Mouse (Mus musculus) ES-Bruce4 (cell line): ENCODE measurements around the gene Pde10a. TPM values are rescaled to one million over a fixed set of nuclear protein-coding genes. Genes with fewer than 3 reads are reported as not detected.

Experiments
- H3K27ac ChIP-seq: 2 replicates; pipeline ENCODE4 v1.5.1; 2012; ENCODE audit warnings: low read length, inconsistent platforms; ENCODE audit not compliant: insufficient read depth
- H3K27me3 ChIP-seq: 2 replicates; pipeline ENCODE4 v1.6.1; 2012; ENCODE audit warnings: mild to moderate bottlenecking, low read length, inconsistent platforms; ENCODE audit not compliant: control insufficient read depth, poor library complexity, insufficient read depth, severe bottlenecking
- H3K36me3 ChIP-seq: 2 replicates; pipeline ENCODE4 v1.6.1; 2012; ENCODE audit warnings: inconsistent platforms, mild to moderate bottlenecking, low read length, moderate library complexity; ENCODE audit not compliant: control insufficient read depth, poor library complexity, insufficient read depth, severe bottlenecking
- H3K4me1 ChIP-seq: one replicate; pipeline ENCODE4 v1.8.1; 2011; ENCODE audit warnings: low read length; ENCODE audit not compliant: control insufficient read depth, insufficient read depth
- H3K4me3 ChIP-seq: 2 replicates; pipeline ENCODE4 v1.5.1; 2011; ENCODE audit warnings: low read depth, mild to moderate bottlenecking, low read length
- H3K9ac ChIP-seq: 2 replicates; pipeline ENCODE4 v1.6.1; 2012; ENCODE audit warnings: low read depth, mild to moderate bottlenecking, inconsistent platforms; ENCODE audit not compliant: poor library complexity, severe bottlenecking
- H3K9me3 ChIP-seq: replicated peaks from 2 replicates; pipeline ENCODE4 v1.6.1; 2012; ENCODE audit warnings: mild to moderate bottlenecking, low read length, inconsistent platforms; ENCODE audit not compliant: control insufficient read depth, poor library complexity, insufficient read depth, severe bottlenecking
- CTCF ChIP-seq: IDR thresholded peaks from one replicate; pipeline ENCODE4 v1.8.1; 2011; ENCODE audit warnings: low read depth, low read length
- EP300 ChIP-seq: IDR thresholded peaks from 2 replicates; pipeline ENCODE4 v1.6.1; 2011; ENCODE audit warnings: low read depth, low read length; ENCODE audit not compliant: insufficient read depth
- POLR2A ChIP-seq: IDR thresholded peaks from one replicate; pipeline ENCODE4 v1.8.1; 2011; ENCODE audit warnings: low read length; ENCODE audit not compliant: insufficient read depth
- polyA plus RNA-seq: library from polyadenylated mRNA; stranded (reverse); fragments of >200 nt; gene quantifications from 2 replicates; pipeline ENCODE4 v1.2.4, GENCODE M21; 2011; ENCODE audit warnings: low read depth; ENCODE audit not compliant: missing spikeins, insufficient read depth, insufficient read length

Pde10a gene
- polyA plus RNA-seq, 1 experiment, result 2.7 TPM

GRCm38 (mm10) chr17:8611916-8612315 lies 86.7 kb downstream of the Pde10a start:
- no peaks in the 10 kb centered on the region for H3K27me3 ChIP-seq
- no peak overlapping the region for H3K27ac ChIP-seq
- TF ChIP-seq CTCF, result no peak
- TF ChIP-seq POLR2A, result no peak
- TF ChIP-seq EP300, result no peak
- no peaks in the 10 kb centered on the region for H3K9me3 ChIP-seq
- no peak overlapping the region for H3K4me3 ChIP-seq
- no peaks in the 10 kb centered on the region for H3K4me1 ChIP-seq
- H3K9ac ChIP-seq, result no peak overlapping the region
- no peaks in the 10 kb centered on the region for H3K36me3 ChIP-seq

GRCm38 (mm10) chr17:8613882-8614551 lies 88.8 kb downstream of the Pde10a start:
- Histone ChIP-seq H3K4me3 (no peak overlapping the region), H3K9ac (no peak overlapping the region), H3K36me3 (no peaks in the 10 kb centered on the region), H3K9me3 (no peaks in the 10 kb centered on the region), H3K27ac (no peak overlapping the region), H3K27me3 (no peaks in the 10 kb centered on the region), H3K4me1 (no peaks in the 10 kb centered on the region)
- TF ChIP-seq EP300, result no peak
- TF ChIP-seq CTCF, result peak; percentile 56
- no peak for TF ChIP-seq POLR2A

- TF ChIP-seq EP300 (no peak), CTCF (no peak), POLR2A (no peak)
- no peaks in the 10 kb centered on the region for H3K36me3 ChIP-seq
- no peak overlapping the region for H3K27ac ChIP-seq
- no peak overlapping the region for H3K4me3 ChIP-seq
- H3K9ac ChIP-seq, result no peak overlapping the region
- no peaks in the 10 kb centered on the region for H3K27me3 ChIP-seq
- H3K4me1 ChIP-seq, result no peaks in the 10 kb centered on the region
- no peaks in the 10 kb centered on the region for H3K9me3 ChIP-seq
Measured at GRCm38 (mm10) chr17:8620346-8620745, 95.2 kb downstream of the Pde10a start.

DNA sequence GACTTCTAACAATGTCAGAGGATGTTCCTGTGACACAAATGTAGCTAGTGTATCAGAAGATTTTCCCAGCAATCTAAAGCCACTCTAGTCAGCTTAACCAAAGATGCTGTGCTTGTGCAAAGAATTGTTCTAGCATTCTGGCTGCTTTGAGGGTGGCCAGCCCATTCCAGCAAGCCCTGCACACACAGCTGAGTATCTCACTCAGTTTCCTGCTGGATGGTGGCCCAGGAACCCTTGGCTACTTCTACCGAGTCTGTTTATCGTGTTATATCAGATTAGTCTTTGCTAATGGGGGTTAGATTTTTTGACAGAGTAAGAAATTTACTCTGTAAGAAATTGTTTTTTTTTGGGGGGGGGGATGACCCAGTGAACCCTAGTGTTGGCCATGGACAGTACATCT lies 95.9 kb downstream of the Pde10a start:
- Histone ChIP-seq H3K36me3 (no peaks in the 10 kb centered on the region), H3K9me3 (no peaks in the 10 kb centered on the region), H3K4me3 (no peak overlapping the region), H3K27ac (no peak overlapping the region), H3K27me3 (no peaks in the 10 kb centered on the region), H3K4me1 (no peaks in the 10 kb centered on the region), H3K9ac (no peak overlapping the region)
- TF ChIP-seq CTCF (no peak), POLR2A (no peak), EP300 (no peak)

GRCm38 (mm10) chr17:8621906-8622305 lies 96.7 kb downstream of the Pde10a start:
- Histone ChIP-seq H3K36me3 (no peaks in the 10 kb centered on the region), H3K9ac (no peak overlapping the region), H3K27ac (no peak overlapping the region), H3K4me1 (no peaks in the 10 kb centered on the region), H3K9me3 (no peaks in the 10 kb centered on the region), H3K4me3 (no peak overlapping the region), H3K27me3 (no peaks in the 10 kb centered on the region)
- no peak for TF ChIP-seq POLR2A
- no peak for TF ChIP-seq EP300
- no peak for TF ChIP-seq CTCF

GRCm38 (mm10) chr17:8626421-8626820 lies 101.2 kb downstream of the Pde10a start:
- Histone ChIP-seq H3K9ac (no peak overlapping the region), H3K27ac (no peak overlapping the region), H3K36me3 (no peaks in the 10 kb centered on the region), H3K4me1 (no peaks in the 10 kb centered on the region), H3K9me3 (no peaks in the 10 kb centered on the region), H3K4me3 (no peak overlapping the region), H3K27me3 (no peaks in the 10 kb centered on the region)
- TF ChIP-seq CTCF (no peak), POLR2A (no peak), EP300 (no peak)
